In the genomic region with DNA sequence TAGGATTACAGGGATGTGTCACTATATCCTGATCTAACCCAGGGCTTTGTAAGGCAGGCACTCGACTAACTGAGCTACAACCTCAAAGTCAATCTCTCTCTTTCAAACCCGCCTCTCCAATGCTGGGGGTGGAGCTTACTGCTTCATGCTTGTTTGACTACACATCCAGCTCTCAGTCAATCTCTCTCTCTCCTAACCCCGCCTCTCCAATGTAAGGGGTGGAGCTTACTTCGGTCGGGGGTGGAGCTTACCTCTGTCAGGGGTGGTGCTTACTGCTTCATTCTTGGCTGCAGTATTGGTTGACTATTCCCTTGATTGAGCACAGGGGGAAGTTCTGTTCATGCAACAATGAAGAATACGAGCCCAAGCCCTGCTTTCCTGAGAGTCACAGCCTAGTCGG, we compare ENCODE assay signal across 13 mouse cellular contexts. TPM values are rescaled to one million over a fixed set of nuclear protein-coding genes. Genes with fewer than 3 reads are reported as not detected.
DNase-seq lines count a peak whose midpoint lies in the region; ATAC-seq and TF ChIP-seq lines count a peak whose summit lies in the region.
"Had no signal": no experiment of that assay in that cellular context is flagged by ENCODE, and none has a peak within 500 bp of the region (broad histone marks: within the 10 kb centered on the region; RNA-seq: fewer than 3 reads in every experiment).

No protein-coding gene starts in this region.

- H3K36me3 ChIP-seq in lung, embryonic 14.5 days (ENCODE audit: insufficient read depth): no peaks in the 10 kb centered on the region

- H3K27ac ChIP-seq in lung, embryonic 14.5 days (ENCODE audit: low read depth): no peak overlapping the region

- DNase-seq in lung, embryonic 14.5 days: peak; percentile 28
- DNase-seq in lung, postnatal 36 days: no peak
- peak; percentile 29 for DNase-seq in T-cell, adult 2 months (ENCODE audit: low spot score)
- peak; percentile 70 for DNase-seq in spleen, adult 12 weeks (ENCODE audit: low spot score)
- no peak for DNase-seq in gastrocnemius, adult 18-20 months (ENCODE audit: low spot score)
- DNase-seq in ovary, postnatal 36 days (ENCODE audit: low spot score): no peak
- DNase-seq in ovary, postnatal 10 days (ENCODE audit: low spot score): no peak
- DNase-seq: layer of hippocampus, postnatal 36 days had no signal

- no peaks in the 10 kb centered on the region for H3K27me3 ChIP-seq in lung, embryonic 14.5 days (ENCODE audit: insufficient read depth, low read length)

- no peak overlapping the region for H3K4me2 ChIP-seq in lung, embryonic 14.5 days

- TF ChIP-seq CTCF in lung, embryonic 14.5 days (IDR thresholded peaks at IDR 0.05; ENCODE audit: low read depth): no peak

- ATAC-seq in lung, embryonic 14.5 days (ENCODE audit: insufficient read depth): no peak
- peak; percentile 68 to 72; a peak in 3 of 4 replicates for ATAC-seq in hematopoietic stem cell, adult 5-6 weeks (replicated peaks in 1 of 2; ENCODE audit: insufficient read depth in 1 of 2, low FRiP score in 2 of 2, low TSS enrichment in 1 of 2, low read depth in 1 of 2, poor library complexity in 2 of 2, severe bottlenecking in 2 of 2)
- ATAC-seq: activated CD4-positive, CD25-positive, alpha-beta regulatory T cell, adult 4 months; midbrain, embryonic 16.5 days had no signal

- no peaks in the 10 kb centered on the region; the same call in 1 of the 2 replicates for H3K4me1 ChIP-seq in lung, embryonic 14.5 days (ENCODE audit: insufficient read depth)

- 52% methylated on average over 7 of the region's 7 CpGs for WGBS in lung, embryonic 14.5 days

- H3K9me3 ChIP-seq in lung, embryonic 14.5 days (ENCODE audit: low read depth, low read length): no peaks in the 10 kb centered on the region

- H3K9ac ChIP-seq in lung, embryonic 14.5 days: no peak overlapping the region

- H3K4me3 ChIP-seq in lung, embryonic 14.5 days (ENCODE audit: low read depth, low read length): no peak overlapping the region

RNA-seq across cellular contexts. Expression of a gene that starts 10.8 kb away (rescaled TPM):
- 29.5 and 32.1 TPM in 2 replicates for polyA plus RNA-seq in lung, embryonic 14.5 days (2014; fragmentation: Nextera tagmentation; extraction: Ambion mirVana)
- total RNA-seq in hematopoietic stem cell, adult 5-6 weeks (2017): 60.3 and 93.3 TPM in 2 replicates
- 10 to 100 TPM; 45.1 to 51.2 TPM for total RNA-seq in gastrocnemius, adult 18-20 months (2021)

RNA-seq across cellular contexts. Expression of a gene that starts 14.5 kb away (rescaled TPM):
- not detected in 2 replicates for polyA plus RNA-seq in lung, embryonic 14.5 days (2014; fragmentation: Nextera tagmentation; extraction: Ambion mirVana)
- total RNA-seq in hematopoietic stem cell, adult 5-6 weeks (2017): not detected in 2 replicates
- not detected for total RNA-seq in gastrocnemius, adult 18-20 months (2021)
- total RNA-seq: layer of hippocampus, postnatal 36 days had no signal
- polyA plus RNA-seq: activated CD4-positive, CD25-positive, alpha-beta regulatory T cell, adult 4 months; embryonic facial prominence, embryonic 11.5 days; gonadal fat pad, adult 2 months; midbrain, embryonic 16.5 days had no signal

RNA-seq across cellular contexts. Expression of a gene that starts 32.1 kb away (rescaled TPM):
- 36.6 and 37.3 TPM in 2 replicates for polyA plus RNA-seq in lung, embryonic 14.5 days (2014; fragmentation: Nextera tagmentation; extraction: Ambion mirVana)
- total RNA-seq in hematopoietic stem cell, adult 5-6 weeks (2017): 22.8 and 31.4 TPM in 2 replicates
- total RNA-seq in gastrocnemius, adult 18-20 months (2021): 10 to 100 TPM; 15.7 to 16.5 TPM

Comparison
In these comparisons a context has a peak if more than half of its experiments do, and no peak if none do; other contexts are left out.
1. DNase-seq: peak in lung, embryonic 14.5 days (single experiment), T-cell, adult 2 months (single experiment) and spleen, adult 12 weeks (single experiment); none in lung, postnatal 36 days (single experiment), gastrocnemius, adult 18-20 months (single experiment), ovary, postnatal 36 days (single experiment) and ovary, postnatal 10 days (single experiment).